Comparison of ENCODE assay signal across 28 mouse cellular contexts in the genomic region with DNA sequence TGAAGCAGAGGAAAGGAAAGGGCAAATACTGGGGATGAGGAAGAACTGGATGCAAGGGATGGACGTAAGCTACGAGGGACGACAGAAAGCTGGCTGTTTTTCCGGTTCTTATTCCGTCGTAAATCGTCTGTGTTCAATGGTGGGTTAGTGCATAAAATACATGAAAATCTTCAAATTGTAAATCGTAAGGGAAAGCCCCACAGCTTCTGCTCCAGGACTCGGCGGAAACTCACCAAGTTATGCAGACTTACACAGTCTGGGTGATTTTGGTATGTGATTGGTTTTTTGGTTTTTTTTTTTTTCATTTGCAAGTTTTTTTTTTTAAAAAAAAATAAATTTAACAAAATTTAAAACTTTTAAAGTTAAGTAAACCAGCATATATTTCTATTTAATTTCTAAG.
"Had no signal": no experiment of that assay in that cellular context is flagged by ENCODE, and none has a peak within 500 bp of the region (broad histone marks: within the 10 kb centered on the region; RNA-seq: fewer than 3 reads in every experiment).

No protein-coding gene starts in this region.

- H3K36me3 ChIP-seq: intestine, embryonic 15.5 days; liver, embryonic 13.5 days; liver, embryonic 15.5 days had no signal

- H3K4me1 ChIP-seq: hindbrain, embryonic 12.5 days; hindbrain, embryonic 15.5 days; intestine, embryonic 15.5 days; liver, embryonic 13.5 days; liver, embryonic 15.5 days had no signal

- H3K9me3 ChIP-seq: heart, embryonic 13.5 days; heart, embryonic 15.5 days; hindbrain, embryonic 10.5 days; hindbrain, embryonic 12.5 days; hindbrain, embryonic 15.5 days; intestine, embryonic 15.5 days; limb, embryonic 10.5 days; limb, embryonic 12.5 days; liver, embryonic 13.5 days; liver, embryonic 15.5 days had no signal

- H3K9ac ChIP-seq: heart, embryonic 13.5 days; heart, embryonic 15.5 days; hindbrain, embryonic 12.5 days; hindbrain, embryonic 15.5 days; intestine, embryonic 15.5 days; limb, embryonic 12.5 days; liver, embryonic 13.5 days; liver, embryonic 15.5 days; liver, postnatal 0 days had no signal

- H3K4me3 ChIP-seq: gastrocnemius, adult 2 months; heart, adult 2 months; heart, embryonic 13.5 days; heart, embryonic 15.5 days; hindbrain, embryonic 10.5 days; hindbrain, embryonic 12.5 days; hindbrain, embryonic 15.5 days; intestine, embryonic 15.5 days; layer of hippocampus, adult 2 months; left cerebral cortex, adult 2 months; limb, embryonic 10.5 days; limb, embryonic 12.5 days; liver, embryonic 13.5 days; liver, embryonic 15.5 days had no signal

- ATAC-seq: hindbrain, postnatal 0 days; intestine, embryonic 15.5 days; intestine, postnatal 0 days; liver, postnatal 0 days had no signal

- H3K27ac ChIP-seq: gastrocnemius, adult 2 months; heart, adult 2 months; heart, embryonic 13.5 days; heart, embryonic 15.5 days; hindbrain, embryonic 10.5 days; hindbrain, embryonic 12.5 days; hindbrain, embryonic 15.5 days; hindbrain, postnatal 0 days; intestine, embryonic 15.5 days; layer of hippocampus, adult 2 months; left cerebral cortex, adult 2 months; limb, embryonic 10.5 days; limb, embryonic 12.5 days; liver, embryonic 13.5 days; liver, embryonic 15.5 days had no signal

- H3K27me3 ChIP-seq: heart, embryonic 13.5 days; heart, embryonic 15.5 days; hindbrain, embryonic 12.5 days; hindbrain, embryonic 15.5 days; intestine, embryonic 15.5 days; limb, embryonic 12.5 days; liver, embryonic 13.5 days; liver, embryonic 15.5 days had no signal

- H3K4me2 ChIP-seq: heart, embryonic 11.5 days; heart, embryonic 13.5 days; heart, embryonic 15.5 days; hindbrain, embryonic 12.5 days; hindbrain, embryonic 15.5 days; intestine, embryonic 15.5 days; limb, embryonic 12.5 days; liver, embryonic 11.5 days; liver, embryonic 13.5 days; liver, embryonic 15.5 days had no signal

- DNase-seq: gastrocnemius, adult 2 months; gastrocnemius, postnatal 10 days; gastrocnemius, postnatal 25 days; heart, adult 2 months; heart, postnatal 14 days; heart, postnatal 4 days; kidney, adult 18-20 months; kidney, adult 8-10 months; kidney, postnatal 10 days; kidney, postnatal 4 days; liver; liver, embryonic 13.5 days; liver, postnatal 0 days had no signal
